Mouse (Mus musculus) forebrain, embryonic 10.5 days (tissue): ENCODE measurements at regions not wholly inside any gene's neighbourhood (a gene's known extent, or its start where the extent isn't known, plus 50 kb on each side); places are given as distances from the start of the nearest gene placed in this dataset.
A peak's percentile ranks its signal among the peaks of the same experiment; 100 is the strongest.
"Not testable (repeated sequence)": the region's sequence is repeated elsewhere in the genome, so short reads cannot be mapped to it uniquely, and the experiment has no call there.

Experiments used
- DNase-seq: peaks from one replicate; pipeline ENCODE4 v3.0.0-alpha.2; 2017; ENCODE audit warnings: low spot score; ENCODE audit errors: extremely low spot score
- H3K27ac ChIP-seq: fragments of 300-500 bp; sonication (generic); 2 replicates; pipeline ENCODE4 v1.5.1; 2016; ENCODE audit warnings: mild to moderate bottlenecking
- H3K27me3 ChIP-seq: fragments of 300-500 bp; sonication (generic); 2 replicates; pipeline ENCODE4 v1.6.1; 2016; ENCODE audit warnings: mild to moderate bottlenecking; ENCODE audit not compliant: poor library complexity, severe bottlenecking
- H3K36me3 ChIP-seq: fragments of 300-500 bp; sonication (generic); replicated peaks from 2 replicates; pipeline ENCODE4 v1.6.1; 2016; ENCODE audit warnings: mild to moderate bottlenecking, moderate library complexity
- H3K4me1 ChIP-seq: fragments of 300-500 bp; sonication (generic); 2 replicates; pipeline ENCODE4 v1.6.1; 2016
- H3K4me3 ChIP-seq: fragments of 300-500 bp; sonication (generic); 2 replicates; pipeline ENCODE4 v1.5.1; 2016; ENCODE audit warnings: mild to moderate bottlenecking, moderate library complexity
- H3K9me3 ChIP-seq: fragments of 300-500 bp; sonication (generic); 2 replicates; pipeline ENCODE4 v1.6.1; 2016; ENCODE audit warnings: mild to moderate bottlenecking, moderate library complexity
- WGBS: fragments of 180-500 bp; shearing (Covaris S2); methylation state at CpG from one replicate; pipeline ENCODE4 v1.1.7; 2016; 5-methylcytosine and 5-hydroxymethylcytosine counted together

DNA sequence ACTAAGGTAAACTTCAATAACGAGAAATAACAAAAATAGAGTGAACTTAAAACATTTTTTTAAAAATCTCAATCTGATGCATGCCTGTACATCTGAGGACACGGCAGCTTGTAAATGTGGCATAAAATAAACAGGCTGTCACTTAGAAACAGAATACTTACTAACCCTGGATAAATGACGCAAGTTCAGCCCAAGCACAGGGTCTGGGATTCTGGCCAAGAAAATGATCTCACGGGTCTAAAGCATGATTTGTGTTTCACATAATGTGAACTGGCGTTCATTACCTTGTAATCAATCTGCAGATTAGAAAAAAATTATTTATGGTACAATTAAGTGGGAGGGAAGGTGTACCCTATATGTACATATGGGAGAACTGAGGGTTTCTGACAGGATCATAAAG is 512.1 kb upstream of the Vrk2 start:
- no peak overlapping the region for H3K27ac ChIP-seq
- no peaks in the 10 kb centered on the region for H3K4me1 ChIP-seq
- H3K27me3 ChIP-seq, result no peaks in the 10 kb centered on the region
- no peak for DNase-seq
- WGBS, result 87% methylated on average over 5 of the region's 5 CpGs
- H3K9me3 ChIP-seq, result no peaks in the 10 kb centered on the region
- H3K36me3 ChIP-seq, result no peaks in the 10 kb centered on the region
- H3K4me3 ChIP-seq, result no peak overlapping the region

DNA sequence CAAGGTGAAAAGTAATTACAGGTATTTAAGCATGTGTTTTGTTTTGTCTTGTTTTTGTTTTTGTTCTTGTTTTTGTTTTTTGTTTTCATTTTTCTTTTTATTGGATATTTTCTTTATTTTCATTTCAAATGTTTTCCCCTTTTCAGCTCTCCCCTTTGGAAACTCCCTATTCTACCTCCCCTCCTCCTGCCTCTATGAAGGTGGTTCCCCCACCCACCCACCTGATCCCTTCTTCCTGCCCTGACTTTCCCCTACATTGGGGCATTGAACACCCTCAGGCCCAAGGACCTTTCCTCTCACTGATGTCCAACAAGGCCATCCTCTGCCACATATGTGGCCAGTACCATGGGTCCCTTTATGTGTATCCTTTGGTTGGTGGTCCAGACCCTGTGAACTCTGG is 509.1 kb upstream of the Vrk2 start:
- Histone ChIP-seq H3K4me3 (no peak overlapping the region), H3K27ac (no peak overlapping the region), H3K27me3 (no peaks in the 10 kb centered on the region), H3K36me3 (no peaks in the 10 kb centered on the region), H3K9me3 (no peaks in the 10 kb centered on the region), H3K4me1 (no peaks in the 10 kb centered on the region)
- no peak for DNase-seq

DNA sequence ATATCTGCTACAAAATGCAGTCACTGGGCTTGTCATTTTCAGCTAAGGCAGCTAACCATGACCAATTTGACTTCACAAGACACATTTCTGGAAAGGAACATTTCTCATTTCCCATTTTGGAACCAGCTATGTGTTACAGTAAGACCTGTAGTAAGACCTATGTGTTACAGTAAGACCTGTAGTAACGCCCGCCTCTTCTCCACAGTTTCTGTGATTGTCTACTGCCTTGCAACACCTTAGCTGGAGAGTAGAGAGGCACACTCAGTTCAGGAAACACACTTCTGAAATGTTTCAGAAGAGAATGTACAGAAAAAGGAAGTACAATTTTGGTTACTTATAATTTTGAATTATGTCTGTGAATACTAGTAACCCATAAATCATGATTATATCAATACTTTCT is 508.2 kb upstream of the Vrk2 start:
- DNase-seq, result no peak
- no peaks in the 10 kb centered on the region for H3K9me3 ChIP-seq
- H3K27ac ChIP-seq, result no peak overlapping the region
- WGBS, result 97% methylated on average over 2 of the region's 2 CpGs
- no peaks in the 10 kb centered on the region for H3K4me1 ChIP-seq
- H3K4me3 ChIP-seq, result no peak overlapping the region
- no peaks in the 10 kb centered on the region for H3K36me3 ChIP-seq
- no peaks in the 10 kb centered on the region for H3K27me3 ChIP-seq

DNA sequence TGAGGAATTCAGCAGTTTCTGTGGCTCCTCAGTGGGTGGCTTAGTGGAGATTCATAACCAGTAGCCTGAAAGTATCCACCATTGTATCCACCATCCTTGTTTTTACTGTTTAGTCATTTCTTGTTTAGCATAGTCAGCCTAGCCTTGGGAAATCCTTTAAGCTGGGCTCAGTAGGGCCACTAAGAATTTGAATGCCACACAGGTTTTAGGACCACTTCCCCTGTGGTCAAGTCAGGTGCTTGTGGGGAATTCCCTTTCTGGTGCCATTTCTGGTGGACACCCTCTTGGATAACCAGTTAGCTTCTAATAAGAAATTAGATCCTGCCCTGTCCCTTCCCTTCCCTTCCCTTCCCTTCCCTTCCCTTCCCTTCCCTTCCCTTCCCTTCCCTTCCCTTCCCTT is 502.8 kb upstream of the Vrk2 start:
- no peak overlapping the region for H3K27ac ChIP-seq
- no peaks in the 10 kb centered on the region for H3K4me1 ChIP-seq
- no peaks in the 10 kb centered on the region for H3K36me3 ChIP-seq
- no peak overlapping the region for H3K4me3 ChIP-seq
- no peaks in the 10 kb centered on the region for H3K27me3 ChIP-seq
- DNase-seq, result no peak
- no peaks in the 10 kb centered on the region for H3K9me3 ChIP-seq

DNA sequence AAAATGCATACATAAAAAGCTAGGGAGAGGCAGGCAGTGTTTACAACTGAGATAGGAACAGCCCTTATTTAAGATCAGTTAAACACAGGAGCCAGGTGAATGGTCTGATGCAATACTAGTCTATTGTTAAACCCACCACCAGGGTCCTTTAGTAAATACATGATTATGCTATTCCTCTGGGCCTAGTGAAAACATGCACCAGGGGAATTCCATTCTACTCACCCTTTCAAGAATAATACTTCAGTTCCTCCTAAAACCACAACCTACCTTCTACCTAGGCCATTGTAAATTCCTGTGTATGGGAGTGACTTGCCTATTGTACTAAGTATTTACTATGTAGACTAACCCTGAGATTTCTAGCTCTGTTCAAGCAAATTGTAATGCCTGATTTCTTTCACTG is 501.7 kb upstream of the Vrk2 start:
- H3K27ac ChIP-seq, DNase-seq, H3K4me1 ChIP-seq, H3K9me3 ChIP-seq, H3K36me3 ChIP-seq, H3K27me3 ChIP-seq, H3K4me3 ChIP-seq: not testable (repeated sequence)

DNA sequence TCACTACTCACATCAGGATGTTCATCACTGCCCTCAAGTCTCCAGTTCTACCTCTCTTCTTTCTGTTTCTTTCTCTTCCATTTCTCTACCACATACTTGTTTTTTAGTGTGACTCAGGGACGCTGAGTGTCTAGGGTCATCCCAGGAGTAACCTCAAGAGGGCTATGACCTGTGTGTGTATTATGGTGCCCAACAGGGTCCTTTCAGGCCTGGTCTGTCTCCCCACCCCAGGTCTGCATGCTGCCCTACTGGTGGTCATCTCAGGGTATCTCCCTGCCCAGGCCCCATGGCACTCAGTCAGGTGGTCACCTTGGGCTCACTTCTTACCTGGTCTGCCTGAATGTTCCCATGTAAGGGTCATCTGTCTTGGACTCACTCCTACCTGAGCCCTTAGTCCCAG is 492.7 kb upstream of the Vrk2 start:
- H3K27me3 ChIP-seq, result no peaks in the 10 kb centered on the region
- H3K27ac ChIP-seq, result no peak overlapping the region
- no peaks in the 10 kb centered on the region for H3K4me1 ChIP-seq
- no peaks in the 10 kb centered on the region for H3K9me3 ChIP-seq
- no peak for DNase-seq
- 96% methylated on average over 1 of the region's 1 CpGs for WGBS
- no peak overlapping the region for H3K4me3 ChIP-seq
- no peaks in the 10 kb centered on the region for H3K36me3 ChIP-seq

DNA sequence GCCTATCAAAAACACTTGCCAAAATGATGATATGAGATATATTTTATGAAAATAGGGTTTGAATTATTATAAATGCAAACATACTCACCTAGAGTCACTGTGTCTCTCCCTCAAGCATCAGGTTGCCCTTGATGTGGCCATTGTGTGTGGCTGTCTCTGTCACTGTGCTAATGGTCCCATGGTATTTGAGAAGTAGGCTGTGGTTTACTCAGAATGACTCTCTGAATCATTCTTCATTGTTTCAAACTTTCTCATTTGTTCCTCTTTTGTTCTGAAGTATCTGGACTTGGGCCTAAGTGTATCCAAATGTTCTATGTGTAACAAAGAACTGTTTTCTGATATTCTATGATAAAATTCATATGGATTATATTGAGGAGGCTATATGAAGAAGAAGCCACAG is 487.4 kb upstream of the Vrk2 start:
- Histone ChIP-seq H3K4me1 (no peaks in the 10 kb centered on the region), H3K9me3 (no peaks in the 10 kb centered on the region), H3K4me3 (no peak overlapping the region), H3K27me3 (no peaks in the 10 kb centered on the region), H3K27ac (no peak overlapping the region), H3K36me3 (no peaks in the 10 kb centered on the region)
- no peak for DNase-seq

DNA sequence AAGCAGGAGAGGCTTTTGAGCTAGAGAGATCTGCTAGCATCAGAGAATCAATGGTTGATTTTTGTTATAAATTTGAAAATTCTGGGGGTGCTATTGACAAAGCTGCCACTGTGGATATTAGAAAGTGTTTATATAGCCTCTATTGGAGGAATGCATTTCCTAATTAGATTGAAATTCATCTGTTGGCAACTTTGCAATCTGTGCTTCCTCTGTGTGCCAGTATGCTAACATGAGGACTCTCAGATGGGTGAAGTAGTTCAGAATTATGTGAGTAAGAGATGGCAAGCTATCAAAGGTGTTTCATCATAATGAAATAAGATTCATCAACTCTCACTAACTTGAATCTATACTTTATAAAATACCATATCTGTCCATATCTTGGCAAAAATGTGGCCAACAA is 476.6 kb upstream of the Vrk2 start:
- Histone ChIP-seq H3K9me3 (no peaks in the 10 kb centered on the region), H3K4me1 (no peaks in the 10 kb centered on the region), H3K36me3 (no peaks in the 10 kb centered on the region), H3K4me3 (no peak overlapping the region), H3K27me3 (no peaks in the 10 kb centered on the region), H3K27ac (no peak overlapping the region)
- DNase-seq, result no peak

DNA sequence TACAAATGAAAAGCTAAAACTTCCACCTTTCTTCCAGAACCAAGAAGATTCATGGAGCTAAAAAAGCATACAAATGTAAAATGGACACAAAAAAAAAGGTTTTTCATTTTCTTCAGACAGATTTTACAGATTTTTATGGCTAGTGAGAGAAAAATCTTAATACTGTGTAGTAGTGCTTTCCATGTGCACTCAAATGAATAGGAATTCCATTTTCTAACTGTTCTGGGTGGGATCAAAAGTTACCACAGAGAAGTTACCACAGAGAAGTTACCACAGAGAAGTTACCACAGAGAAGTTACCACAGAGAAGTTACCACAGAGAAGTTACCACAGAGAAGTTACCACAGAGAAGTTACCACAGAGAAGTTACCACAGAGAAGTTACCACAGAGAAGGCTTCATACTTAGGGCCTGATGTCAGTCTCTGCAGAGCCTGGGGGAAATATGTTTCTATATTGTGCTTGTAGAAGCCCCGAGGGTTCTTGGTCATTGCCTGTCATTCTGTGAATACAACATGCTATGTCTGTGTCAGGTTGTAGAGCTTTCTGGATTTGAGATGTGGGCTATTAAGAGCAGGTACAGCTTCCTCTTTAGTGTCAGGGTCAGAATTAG is 433.5 kb upstream of the Vrk2 start:
- H3K36me3 ChIP-seq, result no peaks in the 10 kb centered on the region
- no peak overlapping the region for H3K4me3 ChIP-seq
- no peak overlapping the region for H3K27ac ChIP-seq
- H3K9me3 ChIP-seq, result no peaks in the 10 kb centered on the region
- H3K4me1 ChIP-seq, result no peaks in the 10 kb centered on the region
- 97% methylated on average over 1 of the region's 1 CpGs for WGBS
- H3K27me3 ChIP-seq, result no peaks in the 10 kb centered on the region
- DNase-seq, result no peak

DNA sequence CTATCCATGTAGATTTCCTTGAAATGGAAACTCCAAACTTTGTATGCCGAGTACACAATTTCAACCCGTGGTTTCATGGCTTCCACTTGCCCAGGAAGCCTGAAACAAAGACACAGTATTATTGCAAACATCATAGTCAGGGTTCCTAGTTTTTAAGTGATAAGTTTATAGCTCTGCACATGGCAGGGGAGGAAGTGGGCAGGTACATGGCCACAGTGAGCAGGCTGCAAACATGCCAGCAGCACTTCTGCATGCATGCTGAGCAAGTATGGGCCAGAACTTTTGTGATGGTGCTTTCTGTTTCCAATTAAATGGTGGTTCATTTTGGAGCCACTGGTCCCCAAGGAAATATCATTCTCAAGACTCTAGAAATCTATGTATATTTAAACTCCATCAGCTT is 431.7 kb upstream of the Vrk2 start:
- H3K27ac ChIP-seq, result no peak overlapping the region
- no peak for DNase-seq
- no peaks in the 10 kb centered on the region for H3K27me3 ChIP-seq
- H3K4me1 ChIP-seq, result no peaks in the 10 kb centered on the region
- no peaks in the 10 kb centered on the region for H3K9me3 ChIP-seq
- 88% methylated on average over 2 of the region's 2 CpGs for WGBS
- H3K36me3 ChIP-seq, result no peaks in the 10 kb centered on the region
- no peak overlapping the region for H3K4me3 ChIP-seq

DNA sequence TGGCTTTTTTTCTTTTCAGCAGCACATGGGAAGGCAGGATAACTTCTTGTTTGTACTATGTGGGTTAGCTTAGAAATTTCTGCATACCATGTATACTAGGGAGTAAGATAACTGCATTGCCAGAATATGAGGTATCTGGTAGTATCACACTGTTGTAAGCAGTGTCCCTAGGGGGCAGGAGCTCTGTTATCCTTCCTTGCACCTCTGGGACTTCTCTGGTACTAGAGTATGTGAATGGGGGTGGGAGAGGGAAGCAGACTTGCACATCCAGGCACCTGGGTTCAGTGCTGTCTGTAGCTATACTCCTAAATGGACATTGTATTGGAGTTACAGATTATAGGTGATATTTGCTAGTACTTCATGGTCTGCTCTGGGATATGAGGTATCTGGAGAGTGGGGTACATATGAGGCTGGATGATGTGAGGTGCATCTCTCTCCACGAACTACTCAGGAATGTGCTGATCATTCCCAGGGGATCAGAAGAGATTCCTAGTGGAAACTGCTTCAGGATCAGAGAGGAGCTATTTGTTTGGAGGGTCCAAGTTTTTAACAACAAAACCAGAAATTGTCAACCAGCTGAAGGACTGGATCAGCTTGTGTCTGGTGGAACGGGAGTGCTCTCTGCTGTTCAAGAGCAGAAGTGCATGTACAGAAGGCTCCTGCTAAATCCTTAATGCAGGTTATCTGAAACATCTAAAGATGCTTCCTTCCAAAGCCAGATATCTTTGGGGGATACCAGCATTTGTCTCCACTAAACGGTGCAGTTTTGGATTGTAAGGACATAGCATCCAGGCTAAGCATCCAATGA is 402.7 kb upstream of the Vrk2 start:
- DNase-seq, result peak; percentile 16
- H3K4me3 ChIP-seq, result no peak overlapping the region
- no peaks in the 10 kb centered on the region for H3K4me1 ChIP-seq
- WGBS, result 34% methylated on average over 3 of the region's 3 CpGs
- H3K27me3 ChIP-seq, result no peaks in the 10 kb centered on the region
- no peaks in the 10 kb centered on the region for H3K36me3 ChIP-seq
- H3K27ac ChIP-seq, result no peak overlapping the region
- no peaks in the 10 kb centered on the region for H3K9me3 ChIP-seq

DNA sequence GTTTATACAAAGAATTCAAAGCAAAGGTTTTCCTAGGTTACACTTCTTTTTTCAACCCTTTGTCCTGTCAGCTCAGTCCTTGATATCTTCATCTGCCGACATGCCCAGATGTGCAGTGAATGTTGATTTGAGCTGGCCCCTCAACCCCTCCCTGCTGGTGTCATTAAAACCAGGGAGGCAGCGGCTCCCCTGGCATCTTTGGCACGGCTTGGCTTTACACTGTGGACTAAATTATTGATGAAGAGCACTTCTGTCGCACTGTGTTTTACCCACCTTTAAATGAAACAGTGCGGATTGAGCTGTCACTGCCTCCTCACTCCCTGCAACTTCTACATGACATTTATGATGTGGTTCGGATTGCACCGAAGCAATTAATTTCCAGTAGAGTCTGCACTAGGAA is 387.4 kb upstream of the Vrk2 start:
- Histone ChIP-seq H3K27me3 (no peaks in the 10 kb centered on the region), H3K36me3 (no peaks in the 10 kb centered on the region), H3K9me3 (no peaks in the 10 kb centered on the region), H3K4me1 (no peaks in the 10 kb centered on the region), H3K27ac (no peak overlapping the region), H3K4me3 (no peak overlapping the region)
- no peak for DNase-seq
- 86% methylated on average over 7 of the region's 7 CpGs for WGBS

DNA sequence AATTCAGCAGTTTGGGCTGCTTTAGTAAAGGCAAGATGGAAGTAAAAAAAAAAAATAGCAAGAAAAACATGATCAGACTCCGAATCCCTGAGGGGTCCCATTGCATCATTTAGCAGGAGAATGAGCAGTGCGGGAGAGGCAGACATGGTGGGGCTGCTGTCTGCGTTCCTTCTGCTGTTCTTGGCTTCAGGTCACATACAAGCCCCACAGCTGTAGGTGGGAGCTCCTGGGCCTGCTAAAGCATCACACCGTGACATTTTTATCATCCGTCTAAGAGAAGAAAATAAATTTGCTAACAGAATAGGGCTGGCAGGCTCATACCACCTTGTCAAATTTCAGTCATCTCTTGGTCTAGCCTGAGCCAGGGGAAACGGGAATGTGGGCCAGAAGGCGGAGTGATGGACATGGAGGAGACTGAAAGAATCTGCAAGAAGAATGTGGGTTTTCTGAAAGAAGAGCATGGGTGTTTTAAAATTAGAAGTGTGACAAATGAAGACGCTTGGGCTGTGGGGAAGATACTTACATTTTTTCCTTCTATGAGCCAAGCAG is 378.8 kb upstream of the Vrk2 start:
- no peak for DNase-seq
- 90% methylated on average over 8 of the region's 8 CpGs for WGBS

DNA sequence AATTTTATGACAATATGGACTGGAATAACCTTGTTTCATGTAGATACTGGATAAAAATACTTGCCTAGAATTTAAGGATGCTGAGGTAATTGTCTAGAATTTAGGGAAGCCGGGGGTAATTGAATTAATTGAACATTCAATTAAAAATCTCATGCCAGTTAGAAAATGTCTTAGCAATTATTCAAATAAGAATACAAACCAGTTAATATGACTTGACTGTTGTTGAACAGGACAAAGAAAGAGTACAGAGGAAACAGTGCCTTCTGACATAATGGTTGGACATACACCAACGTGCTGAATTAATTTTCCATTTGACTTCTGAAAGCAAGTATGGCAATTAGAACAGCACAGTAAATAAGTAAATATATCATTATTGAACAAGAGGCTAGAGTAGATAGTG is 377.4 kb upstream of the Vrk2 start:
- Histone ChIP-seq H3K9me3 (no peaks in the 10 kb centered on the region), H3K36me3 (no peaks in the 10 kb centered on the region), H3K4me3 (no peak overlapping the region), H3K4me1 (no peaks in the 10 kb centered on the region), H3K27me3 (no peaks in the 10 kb centered on the region), H3K27ac (no peak overlapping the region)
- WGBS, result 86% methylated on average over 2 of the region's 2 CpGs
- DNase-seq, result no peak

More for the DNA sequence above, 378.8 kb upstream of the Vrk2 start:
- Histone ChIP-seq H3K27me3 (no peaks in the 10 kb centered on the region), H3K4me1 (no peaks in the 10 kb centered on the region), H3K27ac (no peak overlapping the region), H3K4me3 (no peak overlapping the region), H3K36me3 (no peaks in the 10 kb centered on the region), H3K9me3 (no peaks in the 10 kb centered on the region)
